Mouse (Mus musculus) spleen, postnatal 14 days (tissue): ENCODE results near the gene Olfr1199.

Experiments
- DNase-seq, 2 experiments: peaks; one replicate each; pipeline ENCODE4 v3.0.0; 2021 to 2022; ENCODE audit warnings: low spot score in 2 of 2

The Olfr1199 gene

DNA sequence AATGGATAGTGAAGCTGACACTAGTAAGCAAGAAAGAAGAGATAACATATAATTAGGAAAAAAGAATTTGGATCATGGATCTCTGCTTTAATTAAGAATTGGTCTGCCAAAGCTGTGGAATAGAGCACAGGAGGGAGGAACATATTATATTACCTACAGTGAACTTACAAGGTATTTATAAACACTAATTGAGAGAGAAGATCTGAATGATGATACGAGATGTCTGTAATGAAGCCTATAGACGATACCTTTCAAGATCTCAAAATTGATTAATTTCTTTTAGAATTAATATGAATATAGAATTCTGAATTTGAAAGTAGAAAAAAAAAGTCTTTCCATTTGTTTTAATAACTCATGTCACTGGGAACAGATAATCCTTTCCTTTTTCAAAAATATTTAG is at the start of gene Olfr1199:
Gene Olfr1199, minus strand, starts transcription at position 101 of the 400 bp plus-strand sequence.
- no peak for DNase-seq

DNA sequence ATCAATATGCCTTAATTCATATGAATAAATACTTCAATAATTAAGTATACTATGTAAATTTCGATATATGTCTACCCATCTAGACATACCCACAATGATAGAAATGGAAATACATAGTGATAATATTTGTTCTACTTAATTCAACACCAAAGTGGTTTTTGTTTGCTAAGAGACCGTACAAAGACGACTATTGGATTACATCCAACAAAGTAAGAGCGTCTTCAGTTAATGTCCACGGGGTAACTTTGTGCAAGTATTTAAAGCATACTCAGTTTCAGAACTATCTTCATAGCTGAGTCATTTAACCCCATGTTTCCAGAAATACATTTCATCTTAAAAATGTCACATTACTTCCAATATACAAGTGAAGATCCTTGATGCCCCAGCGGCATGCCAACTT is 32.5 kb upstream of the Olfr1199 start, which contains the start of gene Olfr1201:
Gene Olfr1201, plus strand, starts transcription at position 301 of the 400 bp plus-strand sequence.
- DNase-seq: no peak

DNA sequence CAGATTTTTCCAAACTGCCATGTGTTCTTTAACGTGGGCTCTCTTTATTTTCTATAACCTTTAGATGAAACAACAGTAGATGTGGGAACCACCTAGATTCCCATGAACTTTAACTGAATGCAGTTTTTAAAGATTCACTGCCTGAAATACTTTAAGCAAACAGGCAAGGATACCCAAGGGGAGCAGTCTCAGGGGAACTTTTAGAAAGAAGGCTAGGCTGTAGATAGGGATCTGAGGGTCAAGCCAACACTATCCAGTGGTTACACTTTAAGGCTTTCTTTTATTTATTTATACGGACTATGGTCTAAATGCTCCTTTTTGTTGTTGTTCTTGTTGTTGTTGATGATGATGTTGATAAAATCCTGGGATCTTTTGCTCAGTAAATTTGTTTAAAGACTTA is 10.1 kb upstream of the Olfr1199 start, which contains the start of gene Olfr1200:
Gene Olfr1200, minus strand, starts transcription at position 101 of the 400 bp plus-strand sequence.
- DNase-seq: no peak

DNA sequence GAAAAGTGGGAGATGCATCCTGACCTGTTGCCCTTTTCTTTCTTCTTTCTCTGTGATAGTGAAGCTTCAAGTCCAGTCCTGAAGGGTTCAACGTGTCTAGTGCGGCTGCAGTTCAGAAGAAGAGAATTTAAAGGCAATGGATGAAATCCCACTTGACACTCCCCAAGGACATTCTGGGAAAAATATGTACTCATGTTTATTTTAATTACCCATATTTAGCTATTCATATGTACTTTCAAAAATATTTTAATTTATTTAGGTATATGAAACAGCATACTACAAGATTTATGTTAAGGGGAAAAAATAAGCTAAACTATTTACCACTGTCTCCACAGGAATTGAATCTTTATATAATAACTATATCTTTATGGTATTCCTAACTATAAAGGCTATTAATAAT is 9.0 kb downstream of the Olfr1199 start, which contains the start of gene Olfr1198:
Gene Olfr1198, minus strand, starts transcription at position 101 of the 400 bp plus-strand sequence.
- DNase-seq: no peak

DNA sequence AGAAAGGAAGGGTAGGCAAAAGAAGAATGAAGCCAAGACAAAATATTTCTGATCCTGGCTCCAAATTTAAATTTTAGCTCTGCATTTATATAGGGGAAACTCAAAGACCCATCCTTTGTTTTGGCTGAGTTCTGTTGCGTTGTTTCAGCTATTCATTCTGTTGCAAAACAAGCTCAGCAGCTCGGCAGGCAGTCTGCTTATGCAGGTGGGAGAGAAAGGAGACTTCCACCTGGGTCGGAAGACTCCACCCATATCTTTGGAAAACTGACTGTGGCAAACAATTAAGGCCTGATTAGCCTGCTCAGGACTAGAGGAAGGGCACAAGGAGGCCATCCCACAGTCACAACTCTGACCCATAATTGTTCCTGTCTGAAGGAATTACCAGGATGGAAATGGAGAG is 16.9 kb downstream of the Olfr1199 start:
- no peak for DNase-seq

DNA sequence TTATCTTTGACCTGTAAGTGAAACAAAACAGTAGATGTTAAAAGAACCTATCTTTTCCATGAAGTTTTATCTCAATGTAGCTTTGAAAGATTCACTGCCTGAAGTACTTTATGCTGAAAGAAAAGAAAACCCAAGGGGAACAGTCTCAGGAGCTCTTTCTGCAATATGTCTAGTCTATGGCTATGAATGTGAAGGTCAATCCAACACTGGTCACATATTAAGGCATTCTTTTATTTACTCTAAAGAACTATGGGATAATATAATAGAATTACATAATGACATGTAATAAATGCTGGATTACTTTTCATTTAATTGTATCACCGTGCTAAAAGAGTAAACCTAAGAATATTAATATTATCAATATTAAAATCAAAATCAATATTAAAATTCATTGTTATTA is 28.0 kb downstream of the Olfr1199 start, which contains the start of gene Olfr1197:
Gene Olfr1197, minus strand, starts transcription at position 101 of the 400 bp plus-strand sequence.
- DNase-seq: no peak

DNA sequence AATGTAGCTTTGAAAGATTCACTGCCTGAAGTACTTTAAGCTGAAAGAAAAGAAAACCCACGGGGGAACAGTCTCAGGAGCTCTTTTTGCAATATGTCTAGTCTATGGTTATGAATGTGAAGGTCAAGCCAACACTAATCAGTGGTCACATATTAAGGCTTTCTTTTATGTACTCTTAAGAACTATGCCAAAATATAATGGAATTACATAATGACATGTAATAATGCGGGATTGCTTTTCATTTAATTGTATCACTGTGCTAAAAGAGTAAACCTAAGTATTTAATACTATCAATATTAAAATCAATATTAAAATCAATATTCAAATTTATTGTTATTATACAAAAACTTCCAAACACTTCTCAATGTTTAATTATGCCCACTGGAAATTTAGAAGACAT is 55.8 kb downstream of the Olfr1199 start, which contains the start of gene Olfr1196:
Gene Olfr1196, minus strand, starts transcription at position 101 of the 400 bp plus-strand sequence.
- DNase-seq: no peak
